Mouse (Mus musculus) neural tube, embryonic 13.5 days (tissue): ENCODE data around the gene Slc2a3. TPM values are rescaled to one million over a fixed set of nuclear protein-coding genes. Genes with fewer than 3 reads are reported as not detected.

Experiments
- ATAC-seq: fragments of 200-750 bp; cut with Nextera tagmentation; 2 replicates; pipeline ENCODE4 v1.8.0; 2017; ENCODE audit warnings: low read depth, mild to moderate bottlenecking, moderate TSS enrichment, moderate library complexity
- H3K27ac ChIP-seq: fragments of 300-500 bp; sonication (generic); replicated peaks from 2 replicates; pipeline ENCODE4 v1.5.1; 2015; ENCODE audit warnings: moderate library complexity, mild to moderate bottlenecking, inconsistent platforms
- H3K27me3 ChIP-seq: fragments of 300-500 bp; sonication (generic); 2 replicates; pipeline ENCODE4 v1.6.1; 2015; ENCODE audit warnings: mild to moderate bottlenecking, inconsistent platforms
- H3K36me3 ChIP-seq: fragments of 300-500 bp; sonication (generic); 2 replicates; pipeline ENCODE4 v1.6.1; 2015; ENCODE audit warnings: mild to moderate bottlenecking, inconsistent platforms
- H3K4me1 ChIP-seq: fragments of 300-500 bp; sonication (generic); replicated peaks from 2 replicates; pipeline ENCODE4 v1.6.1; 2015; ENCODE audit warnings: inconsistent platforms
- H3K4me2 ChIP-seq: fragments of 300-500 bp; sonication (generic); 2 replicates; pipeline ENCODE4 v1.6.1; 2015; ENCODE audit warnings: inconsistent platforms, mild to moderate bottlenecking, moderate library complexity
- H3K4me3 ChIP-seq: fragments of 300-500 bp; sonication (generic); 2 replicates; pipeline ENCODE4 v1.5.1; 2015; ENCODE audit warnings: mild to moderate bottlenecking, inconsistent platforms
- H3K9ac ChIP-seq: fragments of 300-500 bp; sonication (generic); 2 replicates; pipeline ENCODE4 v1.6.1; 2015; ENCODE audit warnings: moderate library complexity, mild to moderate bottlenecking, inconsistent platforms
- H3K9me3 ChIP-seq: fragments of 300-500 bp; sonication (generic); 2 replicates; pipeline ENCODE4 v1.6.1; 2016; ENCODE audit warnings: inconsistent platforms
- WGBS: fragments of 180-500 bp; shearing (Covaris S2); methylation state at CpG from one replicate; pipeline ENCODE4 v1.1.7; 2015; 5-methylcytosine and 5-hydroxymethylcytosine counted together
- microRNA-seq: library from miRNA; unstranded; fragments of <30 nt; microRNA quantifications from one replicate; pipeline ENCODE4, GENCODE M21; 2016
- polyA plus RNA-seq: library from polyadenylated mRNA; unstranded; fragments of >200 nt; fragmentation: Nextera tagmentation; extraction: Ambion mirVana; gene quantifications from 2 replicates; pipeline ENCODE4 v1.2.1, GENCODE M21; 2015

Gene Slc2a3
- polyA plus RNA-seq, 1 experiment from 2014 or later: 22.5 TPM

GRCm38 (mm10) chr6:122689411-122690055, 111.9 kb downstream of the Slc2a3 start:
- Histone ChIP-seq H3K27me3 (no peaks in the 10 kb centered on the region), H3K4me1 (no peaks in the 10 kb centered on the region), H3K4me2 (no peak overlapping the region), H3K9ac (no peak overlapping the region), H3K4me3 (no peak overlapping the region), H3K36me3 (no peaks in the 10 kb centered on the region), H3K9me3 (no peaks in the 10 kb centered on the region), H3K27ac (no peak overlapping the region)
- WGBS: 83% methylated on average over 6 of the region's 6 CpGs
- no peak for ATAC-seq

- no peaks in the 10 kb centered on the region for H3K27me3 ChIP-seq
- H3K4me2 ChIP-seq: no peak overlapping the region
- WGBS: 89% methylated on average over 13 of the region's 13 CpGs
- H3K36me3 ChIP-seq: no peaks in the 10 kb centered on the region
- H3K4me3 ChIP-seq: no peak overlapping the region
- no peaks in the 10 kb centered on the region for H3K9me3 ChIP-seq
- no peak overlapping the region for H3K27ac ChIP-seq
- H3K9ac ChIP-seq: no peak overlapping the region
- no peak for ATAC-seq
- H3K4me1 ChIP-seq: no peaks in the 10 kb centered on the region
Measured at GRCm38 (mm10) chr6:122686709-122687108, 114.7 kb downstream of the Slc2a3 start.

- H3K9ac ChIP-seq: no peak overlapping the region
- H3K27ac ChIP-seq: no peak overlapping the region
- 90% methylated on average over 3 of the region's 3 CpGs for WGBS
- no peaks in the 10 kb centered on the region for H3K9me3 ChIP-seq
- no peak for ATAC-seq
- no peaks in the 10 kb centered on the region for H3K36me3 ChIP-seq
- no peaks in the 10 kb centered on the region for H3K4me1 ChIP-seq
- H3K4me3 ChIP-seq: no peak overlapping the region
- H3K4me2 ChIP-seq: no peak overlapping the region
- no peaks in the 10 kb centered on the region for H3K27me3 ChIP-seq
Measured at GRCm38 (mm10) chr6:122682646-122683045, 118.8 kb downstream of the Slc2a3 start.

Small RNA genes lying within 50 kb of the gene (microRNA-seq; reads per million reads assigned to microRNA genes)
- gene Mir7231: not detected

Other genes with a start within 250 kb of the Slc2a3 start
- gene Aicda, start 247.8 kb downstream of the Slc2a3 start, polyA plus RNA-seq: 0.45 TPM in 2 replicates
- gene Apobec1, start 199.2 kb downstream of the Slc2a3 start, polyA plus RNA-seq: 2.1 and 2.3 TPM in 2 replicates
- gene Gdf3, start 191.6 kb downstream of the Slc2a3 start, polyA plus RNA-seq: not detected in 2 replicates
- gene Dppa3, start 175.2 kb downstream of the Slc2a3 start, polyA plus RNA-seq: not detected in 2 replicates
- gene Nanog, start 94.2 kb downstream of the Slc2a3 start, polyA plus RNA-seq: 0.15 TPM in 2 replicates
- 6.3 and 7.3 TPM in 2 replicates for gene Foxj2, start 18.3 kb upstream of the Slc2a3 start, polyA plus RNA-seq
- gene C3ar1, start 54.5 kb upstream of the Slc2a3 start, polyA plus RNA-seq: 2.6 and 2.7 TPM in 2 replicates
- gene Necap1, start 72.8 kb upstream of the Slc2a3 start, polyA plus RNA-seq: 128 and 130 TPM in 2 replicates
- gene Clec4a1, start 120.2 kb upstream of the Slc2a3 start, polyA plus RNA-seq: 0.69 and 0.85 TPM in 2 replicates
- gene Clec4a3, start 150.9 kb upstream of the Slc2a3 start, polyA plus RNA-seq: 0.88 and 2.7 TPM in 2 replicates
- gene Clec4a4, start 188.7 kb upstream of the Slc2a3 start, polyA plus RNA-seq: not detected in 2 replicates
- gene Clec4b1, start 248.3 kb upstream of the Slc2a3 start, polyA plus RNA-seq: not detected in 2 replicates